Mouse (Mus musculus) layer of hippocampus, postnatal 14 days (tissue): Measurements from ENCODE around the gene Magi2. TPM values are rescaled to one million over a fixed set of nuclear protein-coding genes. Genes with fewer than 3 reads are reported as not detected.

ENCODE experiments used
- DNase-seq, 2 experiments: peaks; one replicate each; pipeline ENCODE4 v3.0.0; 2021 to 2022; ENCODE audit warnings: low spot score in 2 of 2, mixed read lengths in 1 of 2
- total RNA-seq, 2 experiments: library from RNA; stranded (reverse); gene quantifications; 2 replicates each; pipeline ENCODE4 v1.2.3; 2021

Magi2 gene
- total RNA-seq, 2 experiments from 2014 or later = 108 to 117 TPM

DNA sequence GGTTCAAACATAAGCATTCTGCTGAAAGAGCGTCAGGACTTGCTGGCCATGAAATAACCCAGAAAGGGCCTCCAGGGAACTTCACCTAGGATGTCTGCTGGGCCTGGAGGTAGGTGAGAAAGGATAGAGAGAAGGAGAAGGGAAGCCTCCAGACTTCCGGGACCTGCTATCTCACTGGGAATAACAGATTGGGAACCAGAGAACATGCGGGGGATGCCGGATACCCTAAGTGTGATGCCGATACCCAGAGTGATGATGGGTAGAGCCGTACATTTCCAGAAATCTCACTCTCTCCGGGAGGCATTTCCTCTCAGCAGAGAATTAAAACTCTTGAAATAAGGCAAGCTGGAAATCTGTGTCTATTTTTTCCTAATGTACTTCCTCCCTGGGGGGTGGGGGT, 1265.8 kb downstream of the Magi2 start:
- peak in 1 of 2 experiments; percentile 31 for DNase-seq

DNA sequence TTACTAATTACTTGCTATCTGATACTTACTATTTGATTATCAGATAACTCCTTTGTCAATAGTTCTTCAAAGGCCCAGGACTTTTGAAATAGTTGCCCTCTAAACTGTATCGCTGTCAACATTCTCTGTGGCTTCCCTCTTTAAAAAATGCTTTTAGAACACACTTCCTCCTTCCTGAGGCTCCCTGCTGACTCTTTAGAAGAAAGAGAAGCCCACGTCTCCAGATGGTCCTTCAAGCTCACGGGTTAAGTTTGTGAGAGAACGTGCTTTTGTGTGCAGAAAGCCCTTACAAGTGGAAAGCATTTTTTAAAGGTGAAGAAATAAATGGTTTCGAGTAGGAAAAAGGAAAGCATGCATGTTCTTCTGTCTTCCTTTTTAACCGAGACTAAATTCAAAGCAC, 1267.2 kb downstream of the Magi2 start:
- DNase-seq = no peak

DNA sequence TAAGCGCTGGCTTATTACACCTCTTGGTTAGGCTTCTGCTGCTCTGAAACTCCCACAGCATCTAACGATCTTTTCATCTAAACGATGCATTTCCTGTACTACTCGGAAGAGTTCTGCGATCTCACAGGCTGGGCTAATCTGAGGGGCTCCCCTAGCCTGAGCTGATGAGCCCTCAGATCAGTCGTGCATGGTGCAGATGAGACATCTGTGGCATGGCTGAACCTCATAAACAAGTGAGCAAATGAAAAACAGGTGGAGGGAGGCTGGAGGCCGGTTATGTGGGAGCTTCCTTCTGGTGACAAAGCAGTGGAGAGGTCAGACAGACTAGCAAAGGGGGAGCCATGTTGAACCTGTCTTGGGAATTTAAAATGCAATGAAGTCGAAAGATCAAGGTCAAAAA, 1270.1 kb downstream of the Magi2 start:
- no peak for DNase-seq

DNA sequence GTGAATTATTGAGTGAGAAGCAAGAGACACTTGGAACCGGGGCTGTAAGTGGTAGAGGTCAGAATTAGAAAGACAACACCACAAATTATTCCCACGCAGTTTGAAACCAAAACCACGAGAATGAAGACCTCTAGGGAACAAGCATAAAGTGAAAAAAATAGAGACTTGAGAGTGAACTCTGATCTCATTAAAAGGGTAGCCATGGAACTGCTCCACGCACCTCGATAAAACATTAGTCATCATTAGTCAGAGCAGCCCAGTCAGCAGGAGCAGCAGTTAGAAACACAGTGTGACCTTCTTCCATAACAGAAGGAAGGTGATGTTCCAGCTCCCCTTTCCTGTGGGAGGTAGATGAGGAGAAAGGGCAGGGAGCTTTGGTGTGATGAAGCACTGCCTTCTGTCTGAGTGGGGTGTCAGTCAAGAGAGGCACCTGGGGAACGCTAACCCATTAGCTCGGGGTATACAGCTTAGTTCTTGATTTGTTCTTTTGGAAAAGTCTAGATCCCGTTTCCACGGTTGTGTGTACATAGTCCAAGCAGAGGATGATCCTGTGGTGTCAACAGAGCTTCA, 1272.3 kb downstream of the Magi2 start:
- no peak for DNase-seq

DNA sequence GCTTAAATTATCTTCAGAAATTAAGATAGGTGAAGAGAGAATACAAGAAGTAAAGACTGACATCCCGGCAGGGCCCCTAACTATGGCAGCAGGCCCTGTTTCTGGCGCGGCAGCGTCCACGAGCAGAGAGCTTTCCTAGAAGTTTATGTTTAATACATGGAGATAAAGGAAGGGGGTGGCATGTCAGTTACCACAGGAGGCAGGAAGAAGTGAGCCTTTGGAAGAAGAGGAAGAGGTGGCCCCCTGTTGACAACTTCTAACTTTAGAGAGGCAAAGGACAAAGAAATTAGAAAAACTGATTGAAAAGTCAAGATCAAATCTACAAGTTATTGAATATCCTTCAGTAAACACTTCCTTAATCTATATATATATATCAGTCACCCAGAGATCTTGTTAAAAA, 1281.8 kb downstream of the Magi2 start:
- no peak for DNase-seq

DNA sequence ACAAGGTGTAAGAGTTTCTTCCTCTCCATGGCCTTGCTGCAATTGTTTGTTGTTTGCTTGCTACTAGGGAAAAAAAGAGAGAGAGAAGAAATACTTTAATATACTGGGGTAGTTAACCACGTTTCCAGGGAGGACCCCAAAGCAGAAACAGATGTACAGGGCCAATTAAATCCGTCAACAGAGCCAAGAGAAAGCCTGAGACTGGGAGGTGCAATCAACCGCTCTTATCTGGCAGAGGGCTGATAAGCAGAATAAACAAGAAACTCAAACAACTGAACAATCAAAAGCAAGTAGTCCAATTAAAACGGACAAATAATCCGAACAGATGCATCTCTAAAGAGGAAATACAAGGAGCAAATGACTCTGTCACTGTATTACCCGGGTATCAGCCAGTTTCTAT, 1282.8 kb downstream of the Magi2 start:
- no peak for DNase-seq

DNA sequence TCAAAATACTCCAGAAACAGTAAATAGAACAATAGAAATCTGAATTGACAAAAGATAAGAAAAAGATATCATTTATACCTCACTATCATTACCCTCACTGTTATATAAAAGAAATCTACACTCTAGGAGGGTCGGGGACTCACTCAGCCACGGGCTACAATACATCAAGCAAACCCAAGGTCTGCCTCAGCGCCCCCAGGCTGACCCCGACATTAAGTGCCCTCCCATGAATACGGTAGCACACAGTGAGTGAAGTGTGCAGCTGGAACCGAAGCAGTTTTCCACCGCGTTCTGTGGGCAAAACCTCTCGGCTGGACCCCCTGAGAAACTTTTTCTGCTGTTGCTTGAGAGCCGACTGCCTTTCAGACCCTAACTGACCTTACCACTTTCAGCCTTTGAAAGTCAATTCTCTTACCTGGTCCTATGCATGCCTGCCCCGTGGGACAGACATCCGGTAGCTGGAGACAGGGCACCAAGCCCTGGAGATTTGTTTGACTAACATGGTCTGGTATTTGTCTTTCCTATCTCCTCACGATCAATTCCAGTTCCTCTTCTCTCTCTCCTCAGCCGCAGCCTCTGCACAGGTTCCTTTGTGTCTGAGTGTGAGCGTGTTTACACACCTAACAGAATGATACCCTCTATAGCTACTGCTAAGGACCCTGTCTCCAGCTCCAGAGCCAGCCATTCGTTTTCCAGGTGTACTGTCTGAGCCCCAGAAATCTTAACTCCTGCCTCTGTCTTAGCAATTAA, 1285.7 kb downstream of the Magi2 start:
- DNase-seq = no peak

DNA sequence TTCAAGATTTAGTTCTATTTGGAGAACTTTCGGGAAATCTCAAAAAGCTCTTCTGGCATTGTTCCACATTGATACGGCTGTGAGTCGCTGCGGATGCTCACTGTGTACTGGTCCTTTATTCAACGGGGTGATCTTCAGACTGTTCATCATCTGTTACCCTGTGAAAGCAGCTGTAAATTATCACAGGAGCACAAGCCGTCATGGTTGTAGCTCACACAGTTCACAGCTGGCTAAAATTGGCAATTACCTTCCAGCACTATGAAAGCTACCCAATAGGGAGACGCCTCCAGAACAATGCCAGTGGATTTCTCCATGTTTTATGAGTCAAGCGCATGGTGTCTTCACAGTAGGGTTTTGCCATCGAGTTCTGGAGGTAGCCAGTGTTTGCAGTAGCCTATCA, 1294.8 kb downstream of the Magi2 start:
- peak; percentile 9 to 19 for DNase-seq

DNA sequence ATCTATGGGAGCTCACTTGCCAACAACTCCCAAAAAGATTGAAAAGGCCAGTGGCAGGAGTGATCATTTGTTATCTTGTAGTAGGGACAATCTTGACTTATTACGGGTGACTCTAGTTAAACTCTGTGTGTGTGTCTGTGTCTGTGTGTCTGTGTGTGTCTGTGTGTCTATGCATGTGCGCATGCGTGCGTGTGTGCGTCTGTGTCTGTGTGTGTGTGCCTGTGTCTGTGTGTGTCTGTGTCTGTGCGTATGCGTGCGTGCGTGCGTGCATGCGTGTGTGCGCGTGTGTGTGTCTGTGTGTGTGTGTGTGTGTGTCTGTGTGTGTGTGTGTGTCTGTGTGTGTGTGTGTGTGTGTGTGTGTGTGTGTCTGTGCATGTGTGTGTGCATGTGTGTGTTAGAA, 1295.2 kb downstream of the Magi2 start:
- no peak for DNase-seq

DNA sequence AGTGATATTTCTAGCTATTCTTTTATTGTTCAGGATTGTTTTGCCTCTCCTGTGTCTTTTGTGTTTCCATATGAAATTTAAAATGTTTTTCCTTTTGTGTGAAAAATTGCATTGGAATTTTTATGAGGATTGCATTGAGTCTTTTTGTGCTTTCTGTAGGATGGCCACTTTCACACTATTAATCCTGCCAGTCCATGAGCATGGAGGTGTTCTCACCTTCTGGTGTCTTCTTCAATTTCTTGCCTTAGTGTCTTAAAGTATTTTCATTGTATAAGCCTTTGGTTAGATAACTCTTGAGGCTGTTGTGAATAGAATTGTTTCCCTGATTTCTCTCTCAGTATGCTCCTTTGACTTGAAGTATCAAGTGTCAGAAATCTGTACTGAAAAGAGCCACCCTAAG, 1296.9 kb downstream of the Magi2 start:
- no peak for DNase-seq

DNA sequence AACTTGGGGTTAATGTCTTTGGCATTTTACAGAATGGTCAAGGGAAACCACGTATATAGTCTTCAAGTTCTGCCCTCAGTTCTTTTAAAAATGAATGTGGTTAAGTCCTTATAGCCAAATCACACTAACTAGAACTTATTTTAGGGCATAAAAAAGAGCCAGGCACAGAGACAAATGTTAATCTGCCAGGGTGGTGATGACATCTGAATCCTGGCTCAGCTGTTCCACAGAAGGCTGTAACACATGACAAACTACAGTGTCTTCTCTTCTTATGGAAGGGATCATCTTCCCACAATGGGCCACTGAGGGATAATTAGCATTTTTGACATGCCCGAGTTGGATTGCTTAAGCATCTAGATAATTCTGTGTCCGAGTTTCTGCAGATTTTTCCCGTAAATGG, 1299.8 kb downstream of the Magi2 start:
- DNase-seq = peak in 1 of 2 experiments; percentile 48

DNA sequence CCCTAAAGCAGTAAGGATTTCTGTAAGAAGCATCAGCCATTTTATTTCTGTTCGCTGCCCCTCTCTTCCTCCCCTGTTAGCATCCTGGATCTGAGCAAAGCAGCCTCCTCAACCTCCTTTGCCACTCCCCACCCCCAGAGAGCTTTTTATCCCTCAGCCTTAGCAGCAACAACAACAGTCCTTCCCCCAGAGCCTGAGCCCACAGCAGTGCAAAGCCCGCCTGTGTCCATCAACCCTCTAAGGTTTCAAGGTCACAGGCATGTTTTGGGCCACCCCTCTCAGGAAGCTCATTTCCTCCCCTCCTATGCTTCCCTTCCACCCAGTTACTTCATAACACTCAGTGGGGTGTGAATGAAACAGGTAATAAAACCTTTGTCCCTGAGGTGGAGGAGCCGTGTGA, 1309.7 kb downstream of the Magi2 start:
- no peak for DNase-seq

DNA sequence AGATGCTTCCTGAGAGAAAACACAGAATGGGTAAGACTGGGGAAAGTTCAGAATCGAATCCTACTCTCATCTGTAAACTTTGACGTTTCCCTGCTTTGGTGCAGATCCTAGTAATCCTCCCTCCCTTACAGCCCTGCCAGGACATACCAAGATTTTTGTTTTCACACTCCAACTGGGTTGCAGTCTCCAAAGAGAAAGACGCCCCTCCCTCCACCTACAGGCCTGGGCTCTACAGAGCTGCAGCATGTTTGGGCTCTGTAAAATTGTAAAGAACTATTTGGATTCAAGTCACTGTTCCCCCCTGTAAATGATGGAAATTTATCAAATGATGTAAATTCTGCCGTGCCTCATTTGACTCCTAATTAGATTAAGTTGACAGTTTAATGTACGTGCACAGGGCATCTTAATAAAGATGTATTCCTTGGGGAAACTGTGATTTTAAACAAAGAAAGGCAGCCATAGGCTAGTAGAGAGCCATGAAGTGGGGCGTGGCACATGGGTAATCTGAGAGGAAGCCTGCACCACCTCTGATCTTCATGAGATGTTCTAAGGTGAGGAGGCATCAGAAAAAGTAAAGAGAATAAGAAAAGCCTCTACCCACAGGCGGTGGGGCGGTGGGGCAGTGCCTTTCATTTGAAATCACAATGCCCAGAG, 1310.7 kb downstream of the Magi2 start:
- DNase-seq = no peak

DNA sequence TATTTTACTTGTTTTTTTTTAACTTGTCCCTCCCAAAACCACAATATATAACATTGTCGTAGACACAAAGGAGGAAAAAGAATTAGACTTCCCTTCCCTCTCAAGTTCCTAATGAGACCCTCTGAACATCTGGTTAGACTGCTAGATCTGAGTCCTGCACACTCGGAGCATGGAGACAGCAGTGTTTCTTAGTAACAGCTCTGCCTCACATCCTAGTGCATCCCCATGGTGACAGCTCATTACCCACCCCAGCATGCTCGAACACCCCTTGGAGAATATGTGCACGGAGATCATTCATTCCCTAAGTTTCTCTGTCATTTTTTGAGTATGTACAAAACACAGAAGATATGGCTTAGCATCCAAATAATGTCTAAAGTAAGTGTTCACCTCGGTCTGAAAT, 1317.5 kb downstream of the Magi2 start:
- DNase-seq = no peak

DNA sequence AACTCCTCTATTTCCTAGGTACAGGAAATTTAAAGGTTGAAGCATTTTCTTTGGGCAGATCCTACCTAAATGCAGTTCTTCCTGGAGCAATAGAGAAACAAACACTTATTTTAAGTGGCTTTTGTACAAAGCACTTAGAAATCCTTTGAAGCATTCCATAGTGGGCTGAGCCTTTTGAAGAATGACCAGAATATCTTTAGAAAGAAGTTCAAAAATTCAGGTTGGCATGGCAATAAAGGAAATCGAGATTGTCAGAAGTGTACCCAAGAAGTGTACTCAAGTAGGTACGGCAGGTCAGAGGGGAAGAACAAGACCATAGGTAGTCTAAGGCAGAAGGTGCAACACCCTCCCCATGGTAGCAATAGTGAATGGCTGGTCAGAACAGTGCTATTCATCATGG, 1332.5 kb downstream of the Magi2 start:
- no peak for DNase-seq

DNA sequence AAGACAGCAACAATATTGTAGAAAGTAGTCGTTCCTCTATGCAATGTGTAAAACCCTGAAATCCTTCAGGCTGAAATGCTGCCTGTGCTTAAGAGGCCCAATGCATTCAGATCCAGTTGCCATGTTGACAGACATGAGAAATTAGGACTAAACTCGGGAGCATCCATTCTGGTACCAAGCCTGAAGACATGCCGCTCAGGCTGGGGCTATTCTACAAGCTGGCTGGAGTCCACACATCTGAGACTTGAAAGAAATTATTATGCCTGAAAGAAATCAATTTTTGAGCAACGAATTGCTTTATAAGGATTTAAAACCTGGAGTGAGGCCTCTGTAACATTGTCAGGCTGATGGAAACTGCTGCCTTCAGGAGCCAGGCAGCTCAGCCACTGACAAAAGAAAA, 1333.0 kb downstream of the Magi2 start:
- no peak for DNase-seq

DNA sequence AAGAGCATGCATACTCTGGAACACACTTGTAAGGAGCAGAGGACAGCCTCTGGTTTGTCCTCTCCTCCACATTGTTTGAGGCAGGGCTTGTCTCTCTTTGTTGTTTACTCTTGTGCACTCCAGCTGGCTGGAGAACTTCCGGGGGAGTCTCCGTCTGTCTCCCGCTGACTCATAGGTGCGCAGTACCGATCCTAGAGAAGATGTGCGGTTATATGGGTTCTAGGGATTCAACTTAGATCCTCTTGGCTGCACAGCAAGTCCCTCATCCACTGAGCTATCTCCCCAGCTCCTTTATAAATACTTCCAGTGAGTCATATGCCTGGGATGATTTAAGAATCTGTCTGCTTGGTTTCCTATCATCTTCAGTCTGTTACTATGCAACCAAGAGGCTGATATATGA, 1341.6 kb downstream of the Magi2 start:
- peak; percentile 39 to 60 for DNase-seq

DNA sequence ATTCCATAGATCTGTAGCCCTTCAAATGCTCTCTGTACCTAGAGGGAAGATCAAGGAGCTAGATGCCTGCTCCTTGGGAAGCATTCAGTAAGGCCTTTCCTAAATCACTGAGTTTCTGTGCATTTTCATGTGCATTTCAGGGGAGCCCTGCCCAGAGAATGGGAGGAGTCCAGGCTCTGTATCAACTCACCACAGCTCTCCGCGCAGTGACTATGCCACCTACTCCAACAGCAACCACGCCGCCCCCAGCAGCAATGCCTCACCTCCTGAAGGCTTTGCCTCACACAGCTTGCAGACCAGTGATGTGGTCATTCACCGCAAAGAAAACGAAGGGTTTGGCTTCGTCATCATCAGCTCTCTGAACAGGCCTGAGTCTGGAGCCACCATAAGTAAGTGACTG, 1342.1 kb downstream of the Magi2 start:
- DNase-seq = no peak

DNA sequence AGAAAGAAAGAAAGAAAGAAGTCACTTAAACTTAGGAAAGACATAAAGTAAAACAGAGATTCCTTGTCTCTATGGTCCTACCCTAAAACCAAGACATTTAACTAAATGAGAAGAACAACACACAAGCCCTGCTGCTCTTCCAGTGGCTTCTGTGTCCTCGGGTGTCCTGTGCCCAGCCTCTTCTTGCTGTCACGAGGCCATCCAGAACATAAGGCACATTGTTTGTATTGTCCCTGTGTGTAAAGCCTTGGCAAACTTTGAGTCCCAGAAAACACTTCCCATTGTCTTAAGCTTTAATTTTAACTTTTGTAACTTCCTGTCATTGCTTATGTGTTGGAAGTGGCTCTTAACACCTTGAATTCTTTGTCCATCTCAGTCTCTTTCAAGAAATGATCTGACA, 1348.0 kb downstream of the Magi2 start:
- DNase-seq = no peak

DNA sequence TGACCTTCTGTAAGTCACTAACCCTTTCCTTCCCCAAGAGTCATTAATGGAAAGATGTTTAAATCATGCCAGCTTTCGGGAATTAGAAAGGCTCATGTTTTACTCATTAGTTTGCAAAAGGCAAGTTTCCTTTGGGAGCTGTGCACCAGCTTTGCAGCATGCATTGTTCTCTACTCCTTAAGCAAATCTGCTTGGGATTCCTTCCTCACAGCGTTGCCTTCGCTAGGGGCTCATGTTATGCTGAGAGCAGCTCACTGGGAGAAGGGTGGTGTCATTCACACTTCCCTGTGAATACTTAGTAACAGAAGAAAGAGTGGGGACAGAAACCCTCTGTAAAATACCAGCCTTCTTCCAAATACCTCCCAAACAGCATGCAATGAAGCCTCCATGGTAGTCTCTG, 1349.0 kb downstream of the Magi2 start:
- DNase-seq = no peak

DNA sequence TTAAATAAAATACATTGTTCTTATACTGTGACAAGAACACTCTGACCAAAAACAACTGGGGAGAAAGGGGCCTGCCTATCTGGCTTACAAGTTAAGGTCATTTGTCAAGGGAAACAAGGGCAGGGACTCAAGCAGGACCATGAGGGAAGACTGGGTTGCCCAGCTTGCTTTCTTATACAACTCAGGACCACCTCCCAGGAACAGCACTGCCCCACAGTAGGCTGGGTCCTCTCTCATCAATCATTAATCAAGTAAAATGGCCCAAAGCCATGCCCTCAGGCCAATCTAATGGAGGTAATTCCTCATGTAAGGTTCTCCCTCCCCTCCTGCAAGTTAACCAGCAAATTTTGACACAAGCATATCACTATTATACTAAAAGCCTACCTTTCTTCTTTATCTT, 1349.4 kb downstream of the Magi2 start:
- no peak for DNase-seq

DNA sequence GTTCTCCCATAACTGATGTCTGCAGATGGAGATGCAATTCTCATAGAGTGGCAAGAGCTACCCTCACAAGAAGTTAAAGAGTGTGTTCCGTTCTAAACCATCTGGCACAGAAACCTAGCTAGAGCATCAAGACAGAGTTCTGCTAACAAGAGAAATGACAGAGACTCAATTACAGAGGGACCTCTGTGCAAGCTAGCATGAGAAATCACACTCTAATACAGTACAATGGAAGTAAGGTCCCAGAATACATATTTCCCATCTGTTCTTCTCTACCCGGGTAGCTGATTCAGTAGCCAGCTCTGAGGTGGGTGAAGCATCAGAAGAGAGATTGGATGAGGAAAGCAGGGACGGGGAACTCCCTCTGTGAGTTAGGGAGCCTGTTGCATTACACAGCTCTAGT, 1351.8 kb downstream of the Magi2 start:
- DNase-seq = peak in 1 of 2 experiments; percentile 56

DNA sequence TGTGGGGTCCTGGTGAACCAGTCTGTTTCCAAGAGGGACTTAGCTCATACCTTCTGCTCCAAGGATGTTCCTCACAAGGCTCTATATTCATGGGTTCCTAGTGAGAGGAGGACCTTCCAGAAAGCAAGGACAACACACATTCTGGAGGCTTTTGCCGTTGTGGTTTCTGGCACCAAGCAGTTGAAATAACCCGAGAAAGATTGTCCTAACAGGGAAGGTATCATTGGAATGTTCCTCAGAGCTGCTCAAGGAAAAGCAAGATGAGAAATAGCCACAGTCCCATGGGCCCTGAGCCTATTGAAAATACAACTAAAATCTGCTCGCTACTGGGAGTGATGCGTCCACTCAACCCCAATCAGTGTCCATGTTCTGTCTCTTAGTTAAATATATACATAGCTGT, 1353.8 kb downstream of the Magi2 start:
- no peak for DNase-seq
